Mouse (Mus musculus): ENCODE measurements at regions not wholly inside any gene's neighbourhood (a gene's known extent, or its start where the extent isn't known, plus 50 kb on each side); places are given as distances from the start of the nearest gene placed in this dataset.

GRCm38 (mm10) chr19:50013659-50014058, 664.8 kb downstream of the Sorcs1 start:
- Histone ChIP-seq H3K9me3 (ENCODE audit: control insufficient read depth, low read length) (no peaks in the 10 kb centered on the region), H3K36me3 (ENCODE audit: control insufficient read depth, insufficient read depth, low read length) (no peaks in the 10 kb centered on the region), H3K27me3 (ENCODE audit: control insufficient read depth, insufficient read depth, low read length) (no peaks in the 10 kb centered on the region), H3K4me2 (replicated peaks; ENCODE audit: low read depth, low read length, severe bottlenecking) (no peak overlapping the region), H3K9ac (ENCODE audit: low read depth, low read length, severe bottlenecking) (no peak overlapping the region), H3K4me1 (ENCODE audit: control insufficient read depth, insufficient read depth, low read length) (no peaks in the 10 kb centered on the region), H3K27ac (replicated peaks; ENCODE audit: low read depth, low read length) (no peak overlapping the region), H3K4me3 (replicated peaks; ENCODE audit: low read length) (no peak overlapping the region)
- DNase-seq (ENCODE audit: low spot score) (peak; percentile 25), ATAC-seq (ENCODE audit: low FRiP score, low read depth) (no peak)
- TF ChIP-seq POLR2A (IDR thresholded peaks at IDR 0.05; ENCODE audit: borderline replicate concordance, extremely low read depth, insufficient read depth, insufficient read length) = no peak
- 36% methylated on average over 2 of the region's 2 CpGs for WGBS

GRCm38 (mm10) chr19:50005248-50005647, 673.2 kb downstream of the Sorcs1 start:
- H3K27ac ChIP-seq (replicated peaks; ENCODE audit: low read depth, low read length) = no peak overlapping the region
- H3K27me3 ChIP-seq (ENCODE audit: control insufficient read depth, insufficient read depth, low read length) = no peaks in the 10 kb centered on the region
- 70% methylated on average over 7 of the region's 7 CpGs for WGBS
- no peak overlapping the region for H3K4me3 ChIP-seq (replicated peaks; ENCODE audit: low read length)
- no peak for ATAC-seq (ENCODE audit: low FRiP score, low read depth)
- no peaks in the 10 kb centered on the region for H3K4me1 ChIP-seq (ENCODE audit: control insufficient read depth, insufficient read depth, low read length)
- H3K36me3 ChIP-seq (ENCODE audit: control insufficient read depth, insufficient read depth, low read length) = no peaks in the 10 kb centered on the region
- no peak overlapping the region for H3K9ac ChIP-seq (ENCODE audit: low read depth, low read length, severe bottlenecking)
- no peaks in the 10 kb centered on the region for H3K9me3 ChIP-seq (ENCODE audit: control insufficient read depth, low read length)
- DNase-seq (ENCODE audit: low spot score) = no peak
- H3K4me2 ChIP-seq (replicated peaks; ENCODE audit: low read depth, low read length, severe bottlenecking) = no peak overlapping the region
- no peak for TF ChIP-seq POLR2A (IDR thresholded peaks at IDR 0.05; ENCODE audit: borderline replicate concordance, extremely low read depth, insufficient read depth, insufficient read length)

GRCm38 (mm10) chr19:49985826-49986225, 692.6 kb downstream of the Sorcs1 start:
- WGBS = 73% methylated on average over 2 of the region's 2 CpGs
- no peak overlapping the region for H3K27ac ChIP-seq (replicated peaks; ENCODE audit: low read depth, low read length)
- no peaks in the 10 kb centered on the region for H3K27me3 ChIP-seq (ENCODE audit: control insufficient read depth, insufficient read depth, low read length)
- no peaks in the 10 kb centered on the region for H3K4me1 ChIP-seq (ENCODE audit: control insufficient read depth, insufficient read depth, low read length)
- no peaks in the 10 kb centered on the region for H3K9me3 ChIP-seq (ENCODE audit: control insufficient read depth, low read length)
- no peak overlapping the region for H3K4me2 ChIP-seq (replicated peaks; ENCODE audit: low read depth, low read length, severe bottlenecking)
- DNase-seq (ENCODE audit: low spot score) (no peak), ATAC-seq (ENCODE audit: low FRiP score, low read depth) (no peak)
- no peak overlapping the region for H3K9ac ChIP-seq (ENCODE audit: low read depth, low read length, severe bottlenecking)
- no peaks in the 10 kb centered on the region for H3K36me3 ChIP-seq (ENCODE audit: control insufficient read depth, insufficient read depth, low read length)
- TF ChIP-seq POLR2A (IDR thresholded peaks at IDR 0.05; ENCODE audit: borderline replicate concordance, extremely low read depth, insufficient read depth, insufficient read length) = no peak
- H3K4me3 ChIP-seq (replicated peaks; ENCODE audit: low read length) = no peak overlapping the region

- no peak for TF ChIP-seq POLR2A (IDR thresholded peaks at IDR 0.05; ENCODE audit: borderline replicate concordance, extremely low read depth, insufficient read depth, insufficient read length)
- no peak for DNase-seq (ENCODE audit: low spot score)
- no peak for ATAC-seq (ENCODE audit: low FRiP score, low read depth)
- Histone ChIP-seq H3K4me1 (ENCODE audit: control insufficient read depth, insufficient read depth, low read length) (no peaks in the 10 kb centered on the region), H3K4me3 (replicated peaks; ENCODE audit: low read length) (no peak overlapping the region), H3K4me2 (replicated peaks; ENCODE audit: low read depth, low read length, severe bottlenecking) (no peak overlapping the region), H3K9me3 (ENCODE audit: control insufficient read depth, low read length) (no peaks in the 10 kb centered on the region), H3K9ac (ENCODE audit: low read depth, low read length, severe bottlenecking) (no peak overlapping the region), H3K27ac (replicated peaks; ENCODE audit: low read depth, low read length) (no peak overlapping the region), H3K36me3 (ENCODE audit: control insufficient read depth, insufficient read depth, low read length) (no peaks in the 10 kb centered on the region), H3K27me3 (ENCODE audit: control insufficient read depth, insufficient read depth, low read length) (no peaks in the 10 kb centered on the region)
- 86% methylated on average over 6 of the region's 6 CpGs for WGBS
Observed at GRCm38 (mm10) chr19:49966284-49966841, 712.1 kb downstream of the Sorcs1 start.

GRCm38 (mm10) chr19:49964679-49965078, 713.8 kb downstream of the Sorcs1 start:
- no peak for ATAC-seq (ENCODE audit: low FRiP score, low read depth)
- H3K27ac ChIP-seq (replicated peaks; ENCODE audit: low read depth, low read length) = no peak overlapping the region

GRCm38 (mm10) chr19:49958517-49958916, 719.9 kb downstream of the Sorcs1 start:
- H3K9ac ChIP-seq (ENCODE audit: low read depth, low read length, severe bottlenecking) = no peak overlapping the region
- no peak overlapping the region for H3K4me3 ChIP-seq (replicated peaks; ENCODE audit: low read length)
- no peak for TF ChIP-seq POLR2A (IDR thresholded peaks at IDR 0.05; ENCODE audit: borderline replicate concordance, extremely low read depth, insufficient read depth, insufficient read length)
- no peaks in the 10 kb centered on the region for H3K4me1 ChIP-seq (ENCODE audit: control insufficient read depth, insufficient read depth, low read length)
- H3K27ac ChIP-seq (replicated peaks; ENCODE audit: low read depth, low read length) = no peak overlapping the region
- no peak overlapping the region for H3K4me2 ChIP-seq (replicated peaks; ENCODE audit: low read depth, low read length, severe bottlenecking)
- H3K27me3 ChIP-seq (ENCODE audit: control insufficient read depth, insufficient read depth, low read length) = no peaks in the 10 kb centered on the region
- 63% methylated on average over 5 of the region's 5 CpGs for WGBS
- ATAC-seq (ENCODE audit: low FRiP score, low read depth) (no peak), DNase-seq (ENCODE audit: low spot score) (no peak)
- H3K9me3 ChIP-seq (ENCODE audit: control insufficient read depth, low read length) = no peaks in the 10 kb centered on the region
- H3K36me3 ChIP-seq (ENCODE audit: control insufficient read depth, insufficient read depth, low read length) = no peaks in the 10 kb centered on the region

More at GRCm38 (mm10) chr19:49964679-49965078, 713.8 kb downstream of the Sorcs1 start:
- WGBS = 81% methylated on average over 5 of the region's 5 CpGs
- H3K9me3 ChIP-seq (ENCODE audit: control insufficient read depth, low read length) = no peaks in the 10 kb centered on the region
- H3K4me3 ChIP-seq (replicated peaks; ENCODE audit: low read length) = no peak overlapping the region
- H3K4me2 ChIP-seq (replicated peaks; ENCODE audit: low read depth, low read length, severe bottlenecking) = no peak overlapping the region
- no peak overlapping the region for H3K9ac ChIP-seq (ENCODE audit: low read depth, low read length, severe bottlenecking)
- H3K27me3 ChIP-seq (ENCODE audit: control insufficient read depth, insufficient read depth, low read length) = no peaks in the 10 kb centered on the region
- no peaks in the 10 kb centered on the region for H3K4me1 ChIP-seq (ENCODE audit: control insufficient read depth, insufficient read depth, low read length)
- no peak for DNase-seq (ENCODE audit: low spot score)
- no peaks in the 10 kb centered on the region for H3K36me3 ChIP-seq (ENCODE audit: control insufficient read depth, insufficient read depth, low read length)
- TF ChIP-seq POLR2A (IDR thresholded peaks at IDR 0.05; ENCODE audit: borderline replicate concordance, extremely low read depth, insufficient read depth, insufficient read length) = no peak
